Mouse (Mus musculus): ENCODE data around the gene Mmrn1.
"Not testable (repeated sequence)": the region's sequence is repeated elsewhere in the genome, so short reads cannot be mapped to it uniquely, and the experiment has no call there.

Mmrn1 gene

GRCm38 (mm10) chr6:60924676-60925075 is at the start of gene Mmrn1:
Gene Mmrn1, plus strand, starts transcription at chr6:60924976.
- DNase-seq (ENCODE audit: low spot score) = not testable (repeated sequence)

- DNase-seq (ENCODE audit: low spot score) = no peak
Measured at GRCm38 (mm10) chr6:60880362-60880761, 44.4 kb upstream of the Mmrn1 start.

GRCm38 (mm10) chr6:60881534-60881933 is 43.2 kb upstream of the Mmrn1 start:
- no peak for DNase-seq (ENCODE audit: low spot score)

GRCm38 (mm10) chr6:60907272-60907671 is 17.5 kb upstream of the Mmrn1 start:
- no peak for DNase-seq (ENCODE audit: low spot score)

GRCm38 (mm10) chr6:60931364-60931763 is 6.6 kb downstream of the Mmrn1 start:
- peak; percentile 51 for DNase-seq (ENCODE audit: low spot score)

- DNase-seq (ENCODE audit: low spot score) = no peak
Measured at GRCm38 (mm10) chr6:60934835-60935234, 10.1 kb downstream of the Mmrn1 start.

- DNase-seq (ENCODE audit: low spot score) = peak; percentile 12
Measured at GRCm38 (mm10) chr6:60935448-60936130, 10.8 kb downstream of the Mmrn1 start.

- no peak for DNase-seq (ENCODE audit: low spot score)
Measured at GRCm38 (mm10) chr6:60944178-60944577, 19.4 kb downstream of the Mmrn1 start.

GRCm38 (mm10) chr6:60944621-60945020 is 19.8 kb downstream of the Mmrn1 start:
- DNase-seq (ENCODE audit: low spot score) = no peak

GRCm38 (mm10) chr6:60950415-60950814 is 25.6 kb downstream of the Mmrn1 start:
- DNase-seq (ENCODE audit: low spot score) = peak; percentile 65

- DNase-seq (ENCODE audit: low spot score) = no peak
Measured at GRCm38 (mm10) chr6:60961285-60961684, 36.5 kb downstream of the Mmrn1 start.

- no peak for DNase-seq (ENCODE audit: low spot score)
Measured at GRCm38 (mm10) chr6:60961838-60962237, 37.1 kb downstream of the Mmrn1 start.

- DNase-seq (ENCODE audit: low spot score) = no peak
Measured at GRCm38 (mm10) chr6:60962668-60963067, 37.9 kb downstream of the Mmrn1 start.

- no peak for DNase-seq (ENCODE audit: low spot score)
Measured at GRCm38 (mm10) chr6:60963726-60964125, 39.0 kb downstream of the Mmrn1 start.

GRCm38 (mm10) chr6:60966931-60967330 is 42.2 kb downstream of the Mmrn1 start:
- DNase-seq (ENCODE audit: low spot score) = no peak

- DNase-seq (ENCODE audit: low spot score) = no peak
Measured at GRCm38 (mm10) chr6:60969407-60969806, 44.6 kb downstream of the Mmrn1 start.

- DNase-seq (ENCODE audit: low spot score) = no peak
Measured at GRCm38 (mm10) chr6:60970811-60971210, 46.0 kb downstream of the Mmrn1 start.

GRCm38 (mm10) chr6:60978610-60979009 is 53.8 kb downstream of the Mmrn1 start:
- DNase-seq (ENCODE audit: low spot score) = no peak

GRCm38 (mm10) chr6:60979039-60979438 is 54.3 kb downstream of the Mmrn1 start:
- DNase-seq (ENCODE audit: low spot score) = no peak

GRCm38 (mm10) chr6:60984360-60984759 is 59.6 kb downstream of the Mmrn1 start:
- no peak for DNase-seq (ENCODE audit: low spot score)

- peak; percentile 46 for DNase-seq (ENCODE audit: low spot score)
Measured at GRCm38 (mm10) chr6:60985919-60986318, 61.1 kb downstream of the Mmrn1 start.

GRCm38 (mm10) chr6:60986914-60987313 is 62.1 kb downstream of the Mmrn1 start:
- DNase-seq (ENCODE audit: low spot score) = no peak

- DNase-seq (ENCODE audit: low spot score) = no peak
Measured at GRCm38 (mm10) chr6:60987804-60988203, 63.0 kb downstream of the Mmrn1 start.

GRCm38 (mm10) chr6:60992366-60992765 is 67.6 kb downstream of the Mmrn1 start:
- DNase-seq (ENCODE audit: low spot score) = no peak

Measured in embryo, embryonic 10.5 days (tissue).